In the genomic region with DNA sequence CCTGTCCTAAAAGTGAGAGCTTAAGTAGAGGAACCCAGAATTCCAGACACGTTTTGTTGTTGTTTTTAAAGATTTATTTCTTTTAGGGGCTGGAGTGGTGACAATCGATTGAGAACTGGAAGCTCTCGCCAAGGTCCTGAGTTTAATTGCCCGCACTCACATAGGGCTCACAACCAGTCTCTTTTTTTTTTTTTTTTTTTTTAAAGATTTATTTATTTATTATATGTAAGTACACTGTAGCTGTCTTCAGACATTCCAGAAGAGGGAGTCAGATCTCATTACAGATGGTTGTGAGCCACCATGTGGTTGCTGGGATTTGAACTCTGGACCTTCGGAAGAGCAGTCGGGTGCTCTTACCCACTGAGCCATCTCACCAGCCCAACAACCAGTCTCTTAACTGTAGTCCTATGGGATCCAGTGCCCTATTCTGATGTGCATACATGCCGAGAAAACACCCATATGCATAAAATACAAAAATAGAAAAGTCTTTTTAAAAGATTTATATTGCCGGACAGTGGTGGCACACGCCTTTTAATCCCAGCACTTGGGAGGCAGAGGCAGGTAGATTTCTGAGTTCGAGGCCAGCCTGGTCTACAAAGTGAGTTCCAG, we compare ENCODE assay signal across 7 mouse cellular contexts. TPM values are rescaled to one million over a fixed set of nuclear protein-coding genes. Genes with fewer than 3 reads are reported as not detected.
DNase-seq lines count a peak whose midpoint lies in the region; ATAC-seq and TF ChIP-seq lines count a peak whose summit lies in the region.
"Not testable (repeated sequence)": the region's sequence is repeated elsewhere in the genome, so short reads cannot be mapped to it uniquely, and the experiment has no call there.

No protein-coding gene starts in this region.

- H3K9ac ChIP-seq in forebrain, embryonic 15.5 days (replicated peaks) = peak overlapping the region; percentile 93
- H3K9ac ChIP-seq in kidney, embryonic 14.5 days (ENCODE audit: low read depth, low read length); liver, embryonic 12.5 days: not testable (repeated sequence)
- peak overlapping the region; percentile 96; the same call in 1 of the 2 replicates for H3K9ac ChIP-seq in midbrain, embryonic 11.5 days (ENCODE audit: low read length)

- TF ChIP-seq CTCF in cortical plate, adult 2 months (IDR thresholded peaks at IDR 0.05; ENCODE audit: extremely low read depth, insufficient read depth, low read length); olfactory bulb, adult 2 months (IDR thresholded peaks at IDR 0.05; ENCODE audit: insufficient read depth, low read depth, low read length): not testable (repeated sequence)

- 61% methylated on average over 10 of the region's 10 CpGs for WGBS in forebrain, embryonic 15.5 days
- WGBS in hindbrain, embryonic 10.5 days = 62% methylated on average over 10 of the region's 10 CpGs
- WGBS in kidney, embryonic 14.5 days = 58% methylated on average over 10 of the region's 10 CpGs
- 55% methylated on average over 10 of the region's 10 CpGs for WGBS in liver, embryonic 12.5 days (ENCODE audit: insufficient replicate concordance)
- WGBS in midbrain, embryonic 11.5 days = 58% methylated on average over 10 of the region's 10 CpGs
- WGBS in olfactory bulb, adult 2 months = 53% methylated on average over 10 of the region's 10 CpGs

- H3K36me3 ChIP-seq in forebrain, embryonic 15.5 days = peaks cover 17% of the 10 kb centered on the region
- peaks cover 30% of the 10 kb centered on the region for H3K36me3 ChIP-seq in hindbrain, embryonic 10.5 days
- H3K36me3 ChIP-seq in kidney, embryonic 14.5 days (ENCODE audit: control insufficient read depth, insufficient read depth, low read length) = peaks cover 27% of the 10 kb centered on the region
- peaks cover 29% of the 10 kb centered on the region for H3K36me3 ChIP-seq in liver, embryonic 12.5 days
- H3K36me3 ChIP-seq in midbrain, embryonic 11.5 days (ENCODE audit: control insufficient read depth, insufficient read depth, low read length) = not testable (repeated sequence)

- not testable (repeated sequence) for H3K27ac ChIP-seq in cortical plate, adult 2 months (ENCODE audit: insufficient read depth, low read length); kidney, embryonic 14.5 days (ENCODE audit: low read depth, low read length); olfactory bulb, adult 2 months (ENCODE audit: insufficient read depth, low read depth, low read length)
- H3K27ac ChIP-seq in forebrain, embryonic 15.5 days (replicated peaks) = peak overlapping the region; percentile 62
- peak overlapping the region; percentile 94 for H3K27ac ChIP-seq in hindbrain, embryonic 10.5 days
- H3K27ac ChIP-seq in liver, embryonic 12.5 days = peak overlapping the region; percentile 81; the same call in 1 of the 2 replicates
- H3K27ac ChIP-seq in midbrain, embryonic 11.5 days (ENCODE audit: low read depth, low read length) = 0 out of 2 replicates have a peak overlapping the region, but pooled peaks have one; percentile 65

- TF ChIP-seq POLR2A in cortical plate, adult 2 months (IDR thresholded peaks at IDR 0.05; ENCODE audit: extremely low read depth, insufficient read depth, low read length); olfactory bulb, adult 2 months (IDR thresholded peaks at IDR 0.05; ENCODE audit: insufficient read depth, low read depth, low read length): not testable (repeated sequence)

- not testable (repeated sequence) for H3K9me3 ChIP-seq in forebrain, embryonic 15.5 days; hindbrain, embryonic 10.5 days; kidney, embryonic 14.5 days (ENCODE audit: control insufficient read depth, low read length); liver, embryonic 12.5 days (replicated peaks); midbrain, embryonic 11.5 days (ENCODE audit: control insufficient read depth, low read length)

- H3K4me1 ChIP-seq in cortical plate, adult 2 months (ENCODE audit: control insufficient read depth, insufficient read depth, low read length) = peaks cover 14% of the 10 kb centered on the region
- H3K4me1 ChIP-seq in forebrain, embryonic 15.5 days = peaks cover 35% of the 10 kb centered on the region
- peaks cover 31% of the 10 kb centered on the region for H3K4me1 ChIP-seq in hindbrain, embryonic 10.5 days (replicated peaks)
- H3K4me1 ChIP-seq in kidney, embryonic 14.5 days (ENCODE audit: control insufficient read depth, insufficient read depth, low read length) = peaks cover 12% of the 10 kb centered on the region; the same call in 1 of the 2 replicates
- peaks cover 29% of the 10 kb centered on the region for H3K4me1 ChIP-seq in liver, embryonic 12.5 days
- H3K4me1 ChIP-seq in midbrain, embryonic 11.5 days (ENCODE audit: control insufficient read depth, insufficient read depth, low read length) = peaks cover 12% of the 10 kb centered on the region
- peaks cover 18% of the 10 kb centered on the region for H3K4me1 ChIP-seq in olfactory bulb, adult 2 months (ENCODE audit: control insufficient read depth, insufficient read depth, low read length)

- H3K27me3 ChIP-seq in forebrain, embryonic 15.5 days; hindbrain, embryonic 10.5 days (ENCODE audit: insufficient read depth, poor library complexity, severe bottlenecking); kidney, embryonic 14.5 days (ENCODE audit: control insufficient read depth, insufficient read depth, low read length); liver, embryonic 12.5 days (replicated peaks); midbrain, embryonic 11.5 days (ENCODE audit: control insufficient read depth, insufficient read depth, low read length): not testable (repeated sequence)

- H3K4me3 ChIP-seq in cortical plate, adult 2 months (ENCODE audit: insufficient read depth, low read length) = peak overlapping the region; percentile 95
- peak overlapping the region; percentile 80 for H3K4me3 ChIP-seq in forebrain, embryonic 15.5 days
- peak overlapping the region; percentile 99 for H3K4me3 ChIP-seq in hindbrain, embryonic 10.5 days
- H3K4me3 ChIP-seq in kidney, embryonic 14.5 days (ENCODE audit: low read length) = peak overlapping the region; percentile 99
- peak overlapping the region; percentile 89 for H3K4me3 ChIP-seq in liver, embryonic 12.5 days
- H3K4me3 ChIP-seq in midbrain, embryonic 11.5 days (ENCODE audit: low read depth, low read length) = peak overlapping the region; percentile 97
- H3K4me3 ChIP-seq in olfactory bulb, adult 2 months (ENCODE audit: insufficient read depth, low read depth, low read length) = peak overlapping the region; percentile 64

- not testable (repeated sequence) for DNase-seq in hindbrain, embryonic 10.5 days (ENCODE audit: low spot score); midbrain, embryonic 11.5 days (ENCODE audit: low spot score, missing footprints)

- peak; percentile 15; the same call in 1 of the 2 replicates for ATAC-seq in forebrain, embryonic 15.5 days (replicated peaks)
- not testable (repeated sequence) for ATAC-seq in kidney, embryonic 14.5 days (ENCODE audit: low FRiP score, low TSS enrichment); liver, embryonic 12.5 days; midbrain, embryonic 11.5 days (ENCODE audit: low FRiP score)

- H3K4me2 ChIP-seq in forebrain, embryonic 15.5 days (replicated peaks) = peak overlapping the region; percentile 77
- H3K4me2 ChIP-seq in kidney, embryonic 14.5 days (replicated peaks; ENCODE audit: low read depth, low read length) = peak overlapping the region; percentile 85
- H3K4me2 ChIP-seq in liver, embryonic 12.5 days = peak overlapping the region; percentile 86
- H3K4me2 ChIP-seq in midbrain, embryonic 11.5 days = peak overlapping the region; percentile 94; the same call in 1 of the 2 replicates

RNA-seq across cellular contexts. Expression of gene Clasrp, which starts 0.4 kb away (rescaled TPM):
- 140 and 162 TPM in 2 replicates for polyA plus RNA-seq in cortical plate, adult 2 months (2012; rRNA removed)
- polyA plus RNA-seq in forebrain, embryonic 15.5 days (2015; fragmentation: Nextera tagmentation; extraction: Ambion mirVana) = 61.3 and 64.9 TPM in 2 replicates
- polyA plus RNA-seq in hindbrain, embryonic 10.5 days (2016; fragmentation: Nextera tagmentation; extraction: Ambion mirVana) = 57.5 and 68.8 TPM in 2 replicates
- 44.3 and 48.4 TPM in 2 replicates for polyA plus RNA-seq in kidney, embryonic 14.5 days (2014; fragmentation: Nextera tagmentation; extraction: Ambion mirVana)
- polyA plus RNA-seq in liver, embryonic 12.5 days (2016; fragmentation: Nextera tagmentation; extraction: Ambion mirVana) = 23.9 and 24.2 TPM in 2 replicates
- 44.6 and 46.1 TPM in 2 replicates for polyA plus RNA-seq in midbrain, embryonic 11.5 days (2014; fragmentation: Nextera tagmentation; extraction: Ambion mirVana)
- polyA plus RNA-seq in olfactory bulb, adult 2 months (2012; ENCODE audit: insufficient read depth, insufficient read length, low replicate concordance, missing spikeins) = not detected in 2 replicates

RNA-seq across cellular contexts. Expression of gene Relb, which starts 24.5 kb away (rescaled TPM):
- 6.4 and 6.6 TPM in 2 replicates for polyA plus RNA-seq in cortical plate, adult 2 months (2012; rRNA removed)
- 2.6 and 2.7 TPM in 2 replicates for polyA plus RNA-seq in forebrain, embryonic 15.5 days (2015; fragmentation: Nextera tagmentation; extraction: Ambion mirVana)
- polyA plus RNA-seq in hindbrain, embryonic 10.5 days (2016; fragmentation: Nextera tagmentation; extraction: Ambion mirVana) = 4.4 and 6.1 TPM in 2 replicates
- polyA plus RNA-seq in kidney, embryonic 14.5 days (2014; fragmentation: Nextera tagmentation; extraction: Ambion mirVana) = 7.3 and 9.3 TPM in 2 replicates
- 1.9 and 2.6 TPM in 2 replicates for polyA plus RNA-seq in liver, embryonic 12.5 days (2016; fragmentation: Nextera tagmentation; extraction: Ambion mirVana)
- 3.7 and 4.3 TPM in 2 replicates for polyA plus RNA-seq in midbrain, embryonic 11.5 days (2014; fragmentation: Nextera tagmentation; extraction: Ambion mirVana)
- polyA plus RNA-seq in olfactory bulb, adult 2 months (2012; ENCODE audit: insufficient read depth, insufficient read length, low replicate concordance, missing spikeins) = not detected in 2 replicates

RNA-seq across cellular contexts. Expression of gene Gemin7, which starts 27.3 kb away (rescaled TPM):
- polyA plus RNA-seq in cortical plate, adult 2 months (2012; rRNA removed) = 54.2 and 57.8 TPM in 2 replicates
- 124 and 127 TPM in 2 replicates for polyA plus RNA-seq in forebrain, embryonic 15.5 days (2015; fragmentation: Nextera tagmentation; extraction: Ambion mirVana)
- polyA plus RNA-seq in hindbrain, embryonic 10.5 days (2016; fragmentation: Nextera tagmentation; extraction: Ambion mirVana) = 177 and 188 TPM in 2 replicates
- 168 and 179 TPM in 2 replicates for polyA plus RNA-seq in kidney, embryonic 14.5 days (2014; fragmentation: Nextera tagmentation; extraction: Ambion mirVana)
- polyA plus RNA-seq in liver, embryonic 12.5 days (2016; fragmentation: Nextera tagmentation; extraction: Ambion mirVana) = 101 TPM in 2 replicates
- 152 and 161 TPM in 2 replicates for polyA plus RNA-seq in midbrain, embryonic 11.5 days (2014; fragmentation: Nextera tagmentation; extraction: Ambion mirVana)
- not detected in 2 replicates for polyA plus RNA-seq in olfactory bulb, adult 2 months (2012; ENCODE audit: insufficient read depth, insufficient read length, low replicate concordance, missing spikeins)

RNA-seq across cellular contexts. Expression of gene Zfp296, which starts 27.6 kb away (rescaled TPM):
- 2.9 and 3.3 TPM in 2 replicates for polyA plus RNA-seq in cortical plate, adult 2 months (2012; rRNA removed)
- 0.19 and 0.57 TPM in 2 replicates for polyA plus RNA-seq in forebrain, embryonic 15.5 days (2015; fragmentation: Nextera tagmentation; extraction: Ambion mirVana)
- polyA plus RNA-seq in hindbrain, embryonic 10.5 days (2016; fragmentation: Nextera tagmentation; extraction: Ambion mirVana) = 0.22 and 0.72 TPM in 2 replicates
- 0.33 and 0.68 TPM in 2 replicates for polyA plus RNA-seq in kidney, embryonic 14.5 days (2014; fragmentation: Nextera tagmentation; extraction: Ambion mirVana)
- 1.5 TPM in 2 replicates for polyA plus RNA-seq in liver, embryonic 12.5 days (2016; fragmentation: Nextera tagmentation; extraction: Ambion mirVana)
- 0.10 and 0.20 TPM in 2 replicates for polyA plus RNA-seq in midbrain, embryonic 11.5 days (2014; fragmentation: Nextera tagmentation; extraction: Ambion mirVana)
- polyA plus RNA-seq in olfactory bulb, adult 2 months (2012; ENCODE audit: insufficient read depth, insufficient read length, low replicate concordance, missing spikeins) = not detected in 2 replicates

RNA-seq across cellular contexts. Expression of gene Ppp1r37, which starts 41.8 kb away (rescaled TPM):
- polyA plus RNA-seq in cortical plate, adult 2 months (2012; rRNA removed) = 152 and 153 TPM in 2 replicates
- polyA plus RNA-seq in forebrain, embryonic 15.5 days (2015; fragmentation: Nextera tagmentation; extraction: Ambion mirVana) = 37.8 and 40.5 TPM in 2 replicates
- polyA plus RNA-seq in hindbrain, embryonic 10.5 days (2016; fragmentation: Nextera tagmentation; extraction: Ambion mirVana) = 22.6 and 30.4 TPM in 2 replicates
- 6.5 and 23.0 TPM in 2 replicates for polyA plus RNA-seq in kidney, embryonic 14.5 days (2014; fragmentation: Nextera tagmentation; extraction: Ambion mirVana)
- 19.1 and 20.2 TPM in 2 replicates for polyA plus RNA-seq in liver, embryonic 12.5 days (2016; fragmentation: Nextera tagmentation; extraction: Ambion mirVana)
- 2.8 and 3.0 TPM in 2 replicates for polyA plus RNA-seq in midbrain, embryonic 11.5 days (2014; fragmentation: Nextera tagmentation; extraction: Ambion mirVana)
- not detected in 2 replicates for polyA plus RNA-seq in olfactory bulb, adult 2 months (2012; ENCODE audit: insufficient read depth, insufficient read length, low replicate concordance, missing spikeins)

Comparison
In these comparisons a context has a peak if more than half of its experiments do, and no peak if none do; other contexts are left out.
1. RNA of gene Gemin7, which starts 27.3 kb away (polyA plus RNA-seq): 177 to 188 TPM in hindbrain, embryonic 10.5 days, 168 to 179 TPM in kidney, embryonic 14.5 days, 152 to 161 TPM in midbrain, embryonic 11.5 days, 124 to 127 TPM in forebrain, embryonic 15.5 days, 101 TPM in liver, embryonic 12.5 days and 54.2 to 57.8 TPM in cortical plate, adult 2 months; not detected in olfactory bulb, adult 2 months; every median in the first group is over 10 times any median in the second.
2. Peak in every context shown above with its lines, with median percentiles within 50 percentile points of each other: H3K4me3 ChIP-seq and H3K4me2 ChIP-seq.